Mouse (Mus musculus): ENCODE measurements around the gene Bcl6b. TPM values are rescaled to one million over a fixed set of nuclear protein-coding genes. Genes with fewer than 3 reads are reported as not detected.

The Bcl6b gene
- polyA plus RNA-seq, 1 experiment, result 9.1 TPM

DNA sequence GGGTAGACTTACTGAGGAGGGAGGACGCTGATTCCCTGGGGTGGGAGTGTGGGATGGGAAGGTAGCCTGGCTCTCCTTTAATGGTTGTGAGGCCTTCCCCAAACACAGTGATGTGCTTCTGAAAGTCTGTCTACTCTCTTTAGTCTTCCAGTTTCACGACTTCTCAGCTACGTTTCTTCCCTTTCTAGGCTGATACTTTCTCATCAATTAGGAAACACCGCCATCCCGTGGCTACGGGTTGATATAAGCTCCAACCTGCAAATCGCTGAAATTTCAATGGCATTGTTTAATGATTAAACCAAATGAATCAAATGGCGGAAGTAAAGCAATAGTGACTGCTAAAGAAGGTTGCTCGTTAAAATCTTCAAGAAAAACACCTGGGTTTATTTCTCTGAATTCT lies 16.7 kb downstream of the Bcl6b start:
- no peak for DNase-seq (ENCODE audit: low read depth)

DNA sequence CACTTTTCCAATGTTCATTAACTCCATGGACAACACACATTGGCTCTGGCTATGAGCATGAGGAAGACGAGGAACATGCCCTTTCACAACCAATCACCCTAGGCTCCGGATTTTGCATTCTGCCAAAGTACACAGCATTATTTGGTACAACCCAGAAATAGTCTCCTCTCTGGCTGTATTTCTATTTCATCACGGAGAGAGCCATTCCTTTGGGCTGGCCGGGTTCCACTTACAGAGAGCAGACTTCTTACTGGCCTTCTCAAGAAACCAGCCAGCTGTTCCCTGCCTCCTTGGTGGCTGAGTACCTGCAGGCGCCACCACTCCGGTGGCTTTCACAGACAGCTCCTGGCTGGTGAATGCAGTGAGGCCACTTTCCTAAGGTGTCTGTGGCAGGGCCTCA lies 17.2 kb downstream of the Bcl6b start, which contains the start of gene Slc16a11:
Slc16a11 (plus strand) TSS at position 330 of the 400 bp plus-strand sequence.
- DNase-seq (ENCODE audit: low read depth), result no peak

DNA sequence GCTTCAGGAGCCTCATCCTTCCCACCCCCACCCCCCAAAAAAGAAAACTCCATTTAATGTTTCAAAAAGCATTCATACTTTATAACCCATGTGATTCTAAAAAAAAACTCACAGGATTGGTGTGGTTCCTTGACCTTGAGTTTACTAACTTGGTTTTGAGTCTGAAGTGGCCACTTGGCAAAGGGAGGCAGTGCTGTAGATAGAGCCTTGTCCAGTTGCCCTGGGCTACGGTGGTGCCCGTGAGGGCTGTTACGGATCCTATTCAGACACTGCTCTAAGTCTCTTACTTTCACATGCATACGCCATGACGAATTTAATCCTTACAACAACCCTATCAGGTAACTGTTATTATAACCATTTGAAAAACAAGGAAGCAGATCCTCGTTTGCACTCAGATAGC lies 17.6 kb downstream of the Bcl6b start:
- DNase-seq (ENCODE audit: low read depth), result no peak

- DNase-seq (ENCODE audit: low read depth), result no peak
Measured at GRCm38 (mm10) chr11:70210681-70211080, 18.9 kb downstream of the Bcl6b start.

GRCm38 (mm10) chr11:70208778-70209388 lies 20.7 kb downstream of the Bcl6b start:
- DNase-seq (ENCODE audit: low read depth), result no peak

GRCm38 (mm10) chr11:70207283-70207682 lies 22.3 kb downstream of the Bcl6b start:
- no peak for DNase-seq (ENCODE audit: low read depth)

- no peak for DNase-seq (ENCODE audit: low read depth)
Measured at GRCm38 (mm10) chr11:70206801-70207200, 22.8 kb downstream of the Bcl6b start.

GRCm38 (mm10) chr11:70201691-70202090 lies 27.9 kb downstream of the Bcl6b start:
- no peak for DNase-seq (ENCODE audit: low read depth)

DNA sequence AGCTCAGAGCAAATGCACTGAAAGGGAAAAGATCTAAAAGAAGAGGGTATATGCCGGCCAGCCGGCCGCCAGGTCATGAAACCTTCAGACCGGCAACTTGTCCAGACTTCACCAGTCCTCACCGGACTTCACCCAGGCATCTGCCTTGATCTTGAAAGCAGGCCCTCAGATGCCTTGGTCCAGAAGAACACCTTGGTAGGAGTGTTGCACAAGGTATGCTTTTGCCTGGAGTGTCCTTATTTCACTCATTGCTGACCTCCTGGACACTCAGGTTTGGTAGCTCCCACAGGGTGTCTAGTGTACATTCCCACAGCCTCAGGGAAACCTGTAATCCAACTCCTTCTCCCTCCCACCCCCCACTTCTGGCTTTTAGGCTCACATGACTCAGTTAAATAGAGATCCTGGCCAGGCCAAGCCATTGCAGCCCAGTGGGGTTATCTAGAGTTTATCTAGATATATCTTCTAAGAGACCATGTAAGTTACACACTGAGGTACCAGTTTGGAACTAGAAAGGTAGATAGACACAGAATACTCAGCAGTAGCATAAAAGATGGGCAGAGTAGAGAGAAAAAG lies 29.5 kb downstream of the Bcl6b start:
- no peak for DNase-seq (ENCODE audit: low read depth)

DNA sequence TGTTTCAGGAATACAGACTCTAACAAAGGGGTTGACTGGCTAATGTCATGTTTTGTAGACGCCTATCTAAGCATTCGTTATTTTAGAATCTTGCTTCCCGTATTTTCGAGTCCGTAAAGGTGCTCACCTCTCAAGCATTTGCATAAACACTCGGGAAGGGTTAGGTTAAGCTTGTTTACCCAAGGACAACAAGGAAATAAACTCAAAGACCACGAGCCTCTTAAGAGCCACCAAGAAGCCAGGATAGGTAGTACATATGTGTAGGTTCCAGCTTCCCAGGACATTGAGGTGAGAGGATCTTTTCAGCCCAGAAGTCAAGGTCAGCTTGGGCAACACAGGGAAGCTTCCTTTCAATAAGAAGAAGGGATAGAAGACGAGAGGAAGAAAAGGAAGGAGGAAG lies 30.5 kb downstream of the Bcl6b start:
- DNase-seq (ENCODE audit: low read depth), result no peak

GRCm38 (mm10) chr11:70198332-70198731 lies 31.3 kb downstream of the Bcl6b start:
- DNase-seq (ENCODE audit: low read depth), result no peak

- DNase-seq (ENCODE audit: low read depth), result no peak
Measured at GRCm38 (mm10) chr11:70193354-70194285, 36.0 kb downstream of the Bcl6b start.

DNA sequence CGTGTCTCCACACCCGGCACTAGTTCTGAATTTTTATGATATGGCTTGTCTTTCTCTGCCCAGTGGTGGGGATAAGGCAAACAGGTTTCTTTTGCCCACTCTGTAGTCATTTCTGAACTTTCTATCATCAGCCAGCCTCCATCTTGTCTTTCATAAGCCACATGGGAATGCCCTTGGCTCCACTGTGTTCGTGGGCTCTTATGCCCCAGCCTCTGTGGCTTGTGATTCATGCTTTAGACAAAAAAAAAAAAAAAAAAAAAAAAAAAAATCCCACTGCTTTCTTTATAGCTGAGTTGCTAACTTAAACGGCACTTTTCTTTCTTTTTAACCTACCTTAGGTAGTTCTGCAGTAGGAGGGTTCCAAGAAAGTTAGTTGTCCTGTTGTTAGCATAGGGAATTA lies 37.4 kb downstream of the Bcl6b start:
- no peak for DNase-seq (ENCODE audit: low read depth)

DNA sequence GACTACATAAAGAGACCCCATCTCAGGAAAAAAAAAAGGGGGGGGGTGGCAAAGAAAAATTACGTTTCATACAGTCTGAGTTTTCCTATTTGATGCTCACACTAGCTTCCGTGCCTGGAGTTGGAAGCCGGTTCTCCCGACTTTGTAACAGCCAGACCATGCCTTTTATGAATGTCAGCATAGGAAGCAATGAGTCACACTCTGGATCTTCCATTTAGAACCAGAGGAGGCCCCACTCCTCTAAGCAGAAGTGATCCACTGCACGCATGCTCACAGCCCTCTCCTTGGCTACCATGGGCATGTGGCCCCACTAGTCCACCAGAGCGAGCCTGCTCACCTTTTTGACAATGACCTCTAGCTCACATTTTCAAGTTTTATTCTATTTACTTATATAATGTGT lies 38.4 kb downstream of the Bcl6b start:
- no peak for DNase-seq (ENCODE audit: low read depth)

DNA sequence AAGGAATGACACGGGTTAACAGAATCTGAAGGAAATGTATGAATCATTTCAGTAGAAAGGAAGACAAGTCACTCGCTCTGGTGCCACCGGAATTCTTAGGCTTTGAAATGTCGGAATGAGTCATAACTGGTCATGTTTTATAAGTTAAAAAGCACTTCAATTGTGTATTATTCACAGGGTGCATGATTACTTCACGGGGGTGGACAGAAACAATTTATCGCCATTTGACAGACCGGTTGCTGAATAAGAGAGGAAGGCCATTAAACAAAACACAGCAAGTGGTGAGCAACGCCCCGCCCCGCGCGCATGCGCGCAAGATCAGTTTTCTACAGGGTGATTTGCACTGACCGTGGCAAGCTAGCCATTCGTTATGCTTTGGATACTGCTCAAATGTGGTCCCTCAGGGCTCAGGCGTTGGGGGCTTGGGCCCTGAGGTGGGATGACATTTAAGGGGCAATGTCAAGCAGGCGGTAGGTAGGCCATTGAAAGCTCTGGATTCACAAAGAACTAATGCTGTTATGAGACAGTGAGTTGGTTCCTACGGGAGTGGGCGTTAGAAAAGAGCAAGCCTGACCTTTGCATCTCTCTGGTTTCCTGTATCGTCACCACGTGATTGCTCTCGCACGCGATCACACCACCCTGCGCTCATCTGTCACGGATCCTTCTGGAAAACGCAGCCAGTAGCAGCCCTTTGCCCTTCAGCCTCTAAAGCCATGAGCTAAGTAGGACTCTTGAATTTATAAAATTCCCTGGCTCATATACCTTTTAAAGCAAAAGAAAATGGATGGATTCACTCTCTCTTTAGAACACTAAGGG lies 40.1 kb downstream of the Bcl6b start:
- DNase-seq (ENCODE audit: low read depth), result no peak

- DNase-seq (ENCODE audit: low read depth), result no peak
Measured at GRCm38 (mm10) chr11:70185120-70185519, 44.5 kb downstream of the Bcl6b start.

DNA sequence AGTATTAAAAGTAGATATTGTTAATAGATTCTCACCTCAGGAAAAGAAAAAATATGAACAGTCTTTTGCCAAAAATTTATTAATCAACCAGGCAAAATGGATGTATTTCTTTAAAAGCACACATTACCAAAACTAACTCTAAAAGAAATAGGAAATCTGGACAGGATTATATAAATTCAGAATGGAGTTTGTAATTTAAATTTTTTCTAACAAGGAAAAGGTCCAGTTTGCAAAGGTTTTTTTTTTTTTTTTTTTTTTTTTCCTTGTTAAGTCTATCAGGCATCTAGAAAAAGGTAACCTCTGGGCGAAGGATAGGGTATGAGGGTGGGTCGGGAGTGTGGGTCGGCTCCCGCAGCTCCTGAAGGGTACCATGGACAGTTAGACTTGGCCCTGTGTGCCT lies 49.1 kb downstream of the Bcl6b start:
- DNase-seq (ENCODE audit: low read depth), result no peak

GRCm38 (mm10) chr11:70179401-70179800 lies 50.2 kb downstream of the Bcl6b start:
- DNase-seq (ENCODE audit: low read depth), result no peak

GRCm38 (mm10) chr11:70178756-70179155 lies 50.8 kb downstream of the Bcl6b start:
- no peak for DNase-seq (ENCODE audit: low read depth)

- no peak for DNase-seq (ENCODE audit: low read depth)
Measured at GRCm38 (mm10) chr11:70178311-70178710, 51.3 kb downstream of the Bcl6b start.

GRCm38 (mm10) chr11:70177647-70178046 lies 52.0 kb downstream of the Bcl6b start:
- no peak for DNase-seq (ENCODE audit: low read depth)

GRCm38 (mm10) chr11:70174491-70174890 lies 55.1 kb downstream of the Bcl6b start:
- DNase-seq (ENCODE audit: low read depth), result no peak
